Mouse (Mus musculus): ENCODE data around the gene BC107364. TPM values are rescaled to one million over a fixed set of nuclear protein-coding genes. Genes with fewer than 3 reads are reported as not detected.
A peak's percentile ranks its signal among the peaks of the same experiment; 100 is the strongest.
"Not testable (repeated sequence)": the region's sequence is repeated elsewhere in the genome, so short reads cannot be mapped to it uniquely, and the experiment has no call there.

BC107364 gene
- polyA plus RNA-seq, 2 experiments = not detected

DNA sequence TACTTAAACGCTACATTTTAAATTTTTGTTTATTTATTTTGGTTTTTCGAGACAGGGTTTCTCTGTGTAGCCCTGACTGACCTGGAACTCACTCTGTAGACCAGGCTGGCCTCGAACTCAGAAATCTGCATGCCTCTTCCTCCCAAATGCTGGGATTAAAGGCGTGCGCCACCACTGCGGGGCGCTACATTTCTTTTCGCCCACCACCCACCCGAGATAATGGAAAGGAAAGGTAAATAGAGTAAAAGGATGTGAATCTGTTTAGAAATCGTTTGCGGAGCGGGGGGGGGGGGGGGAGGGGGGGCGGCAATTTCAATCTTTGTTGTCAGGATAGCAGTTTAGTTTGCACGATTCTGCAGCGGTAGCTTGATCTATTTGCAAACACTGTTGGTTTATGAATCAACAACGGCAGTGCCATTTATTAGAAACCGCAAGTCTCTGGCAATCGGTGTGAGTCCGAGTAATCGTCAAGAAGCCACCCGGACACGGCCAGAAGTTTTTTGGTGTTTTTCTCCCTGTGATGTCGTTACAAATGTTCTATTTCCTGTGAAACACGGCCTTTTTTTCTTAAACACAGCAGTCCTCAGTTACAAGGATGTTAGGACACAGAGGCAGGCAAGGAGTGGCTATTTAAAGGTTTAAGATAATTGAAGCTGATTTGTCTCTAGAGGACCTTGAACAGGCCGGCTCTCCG lies 35.6 kb upstream of the BC107364 start:
- TF ChIP-seq POLR2A (IDR thresholded peaks at IDR 0.05; ENCODE audit: borderline replicate concordance, extremely low read depth, insufficient read depth, insufficient read length) = no peak
- Histone ChIP-seq H3K27me3 (ENCODE audit: control insufficient read depth, insufficient read depth, low read length) (no peaks in the 10 kb centered on the region), H3K27ac (replicated peaks; ENCODE audit: low read depth, low read length) (peak overlapping the region; percentile 78), H3K36me3 (ENCODE audit: control insufficient read depth, insufficient read depth, low read length) (no peaks in the 10 kb centered on the region), H3K4me3 (replicated peaks; ENCODE audit: low read length) (peak overlapping the region; percentile 35), H3K4me2 (replicated peaks; ENCODE audit: low read depth, low read length, severe bottlenecking) (peak overlapping the region; percentile 69), H3K9me3 (ENCODE audit: control insufficient read depth, low read length) (no peaks in the 10 kb centered on the region), H3K9ac (ENCODE audit: low read depth, low read length, severe bottlenecking) (no peak overlapping the region), H3K4me1 (ENCODE audit: control insufficient read depth, insufficient read depth, low read length) (0 out of 2 replicates have a peak, but pooled peaks cover 2% of the 10 kb centered on the region)
- no peak for DNase-seq (ENCODE audit: low spot score)
- no peak for ATAC-seq (ENCODE audit: low FRiP score, low read depth)
- WGBS = 5% methylated on average over 25 of the region's 26 CpGs

DNA sequence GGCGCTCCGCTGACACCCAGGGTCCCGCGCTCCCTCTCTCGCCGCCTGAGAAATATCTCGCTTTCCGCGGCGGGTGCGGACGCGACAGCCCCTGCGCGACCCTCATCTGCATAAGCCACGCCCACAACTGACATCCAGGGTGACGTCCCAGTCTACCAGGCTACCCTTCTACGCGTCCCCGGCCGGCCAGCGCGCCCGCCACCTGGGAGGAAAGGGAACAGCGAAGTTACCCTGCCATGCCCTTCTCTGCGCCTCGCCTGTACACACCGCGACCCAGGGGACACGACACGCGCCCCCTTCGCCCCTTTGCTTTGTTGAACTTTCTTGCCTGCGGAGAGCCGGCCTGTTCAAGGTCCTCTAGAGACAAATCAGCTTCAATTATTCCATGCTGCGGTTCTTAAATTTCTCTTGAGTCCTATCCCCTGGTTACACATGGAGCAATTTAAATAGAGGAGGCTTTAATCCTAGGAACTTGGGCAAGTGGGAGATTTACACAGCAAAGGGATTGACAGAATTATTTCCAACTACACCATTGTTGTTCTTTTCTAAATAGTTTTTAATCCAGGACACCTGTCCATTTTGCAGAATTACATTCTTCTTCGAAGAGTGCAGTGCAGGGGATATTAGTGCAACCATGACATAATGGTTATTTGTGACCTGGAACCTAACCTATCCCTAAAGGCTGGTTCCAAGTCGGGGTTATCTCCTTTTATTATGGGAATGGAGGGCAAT lies 34.9 kb upstream of the BC107364 start:
- DNase-seq (ENCODE audit: low spot score); H3K9me3 ChIP-seq (ENCODE audit: control insufficient read depth, low read length); H3K27ac ChIP-seq (replicated peaks; ENCODE audit: low read depth, low read length); H3K27me3 ChIP-seq (ENCODE audit: control insufficient read depth, insufficient read depth, low read length); H3K4me1 ChIP-seq (ENCODE audit: control insufficient read depth, insufficient read depth, low read length); H3K9ac ChIP-seq (ENCODE audit: low read depth, low read length, severe bottlenecking); H3K36me3 ChIP-seq (ENCODE audit: control insufficient read depth, insufficient read depth, low read length): not testable (repeated sequence)
- 15% methylated on average over 5 of the region's 38 CpGs for WGBS
- H3K4me3 ChIP-seq (replicated peaks; ENCODE audit: low read length) = peak overlapping the region; percentile 35
- peak; percentile 75 for ATAC-seq (ENCODE audit: low FRiP score, low read depth)
- peak overlapping the region; percentile 69 for H3K4me2 ChIP-seq (replicated peaks; ENCODE audit: low read depth, low read length, severe bottlenecking)

DNA sequence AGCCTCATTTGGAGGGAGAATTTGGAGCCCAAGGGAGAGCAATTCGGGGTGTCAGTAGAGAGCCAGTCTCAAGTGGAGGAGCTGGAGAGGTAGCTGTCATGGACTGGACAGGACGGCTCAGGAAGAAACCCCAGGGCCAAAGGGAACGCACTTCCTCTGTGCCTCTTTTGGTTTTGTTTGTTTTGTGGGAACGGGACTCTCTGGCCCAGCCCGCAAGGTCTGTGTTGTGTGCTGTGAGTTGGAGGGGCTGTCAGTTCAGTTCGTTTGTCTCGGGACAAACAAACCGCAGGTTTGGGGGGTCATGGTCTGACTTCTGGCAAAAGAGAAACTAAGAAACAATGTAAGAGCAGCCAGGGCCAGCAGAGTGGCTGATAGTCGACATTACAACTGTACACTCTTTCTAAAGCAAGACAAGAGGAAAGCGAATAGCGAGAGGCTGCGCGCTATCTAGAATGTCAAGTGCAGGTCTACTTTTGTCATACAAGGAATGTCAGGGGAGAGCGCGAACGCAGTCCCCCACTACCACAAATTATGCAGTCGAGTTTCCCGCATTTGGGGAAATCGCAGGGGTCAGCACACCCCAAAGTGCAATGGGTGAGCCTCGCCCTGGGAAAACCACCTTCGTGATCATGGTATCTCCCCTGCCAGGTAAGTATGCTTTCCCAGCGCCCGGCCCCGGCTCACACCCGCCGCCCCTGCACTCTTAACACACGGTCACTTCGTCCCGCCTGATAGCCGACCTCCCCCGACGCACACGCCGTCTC lies 34.1 kb upstream of the BC107364 start:
- peak; percentile 59 for ATAC-seq (ENCODE audit: low FRiP score, low read depth)
- H3K4me2 ChIP-seq (replicated peaks; ENCODE audit: low read depth, low read length, severe bottlenecking); H3K9ac ChIP-seq (ENCODE audit: low read depth, low read length, severe bottlenecking); H3K4me1 ChIP-seq (ENCODE audit: control insufficient read depth, insufficient read depth, low read length); H3K4me3 ChIP-seq (replicated peaks; ENCODE audit: low read length); DNase-seq (ENCODE audit: low spot score); H3K27ac ChIP-seq (replicated peaks; ENCODE audit: low read depth, low read length); H3K27me3 ChIP-seq (ENCODE audit: control insufficient read depth, insufficient read depth, low read length); H3K36me3 ChIP-seq (ENCODE audit: control insufficient read depth, insufficient read depth, low read length); H3K9me3 ChIP-seq (ENCODE audit: control insufficient read depth, low read length): not testable (repeated sequence)
- 0% methylated on average over 4 of the region's 34 CpGs for WGBS

DNA sequence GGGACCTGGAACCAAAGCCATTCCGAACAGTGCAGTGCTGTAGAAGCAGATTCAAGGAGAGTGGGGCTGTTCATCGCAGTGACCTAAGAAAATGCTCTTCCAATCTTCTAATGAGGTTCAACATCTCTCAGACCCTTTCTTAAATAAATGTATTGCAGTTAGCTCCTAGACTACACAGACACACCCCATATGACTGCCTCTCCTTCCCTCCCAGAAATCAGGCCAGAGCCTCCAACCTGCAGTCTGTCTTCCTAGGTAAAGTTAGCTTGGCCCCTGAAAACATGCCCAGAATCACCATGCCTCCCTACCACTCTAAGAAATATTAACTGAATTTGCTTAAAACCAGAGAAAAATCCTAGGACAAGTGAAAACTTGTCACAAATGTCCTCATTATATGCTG lies 33.3 kb upstream of the BC107364 start:
- Histone ChIP-seq H3K27ac (replicated peaks; ENCODE audit: low read depth, low read length) (no peak overlapping the region), H3K9me3 (ENCODE audit: control insufficient read depth, low read length) (no peaks in the 10 kb centered on the region), H3K9ac (ENCODE audit: low read depth, low read length, severe bottlenecking) (no peak overlapping the region), H3K4me1 (ENCODE audit: control insufficient read depth, insufficient read depth, low read length) (0 out of 2 replicates have a peak, but pooled peaks cover 2% of the 10 kb centered on the region), H3K4me3 (replicated peaks; ENCODE audit: low read length) (no peak overlapping the region), H3K27me3 (ENCODE audit: control insufficient read depth, insufficient read depth, low read length) (no peaks in the 10 kb centered on the region), H3K36me3 (ENCODE audit: control insufficient read depth, insufficient read depth, low read length) (no peaks in the 10 kb centered on the region), H3K4me2 (replicated peaks; ENCODE audit: low read depth, low read length, severe bottlenecking) (no peak overlapping the region)
- TF ChIP-seq POLR2A (IDR thresholded peaks at IDR 0.05; ENCODE audit: borderline replicate concordance, extremely low read depth, insufficient read depth, insufficient read length) = no peak
- no peak for DNase-seq (ENCODE audit: low spot score)
- ATAC-seq (ENCODE audit: low FRiP score, low read depth) = no peak
- 79% methylated on average over 2 of the region's 2 CpGs for WGBS

DNA sequence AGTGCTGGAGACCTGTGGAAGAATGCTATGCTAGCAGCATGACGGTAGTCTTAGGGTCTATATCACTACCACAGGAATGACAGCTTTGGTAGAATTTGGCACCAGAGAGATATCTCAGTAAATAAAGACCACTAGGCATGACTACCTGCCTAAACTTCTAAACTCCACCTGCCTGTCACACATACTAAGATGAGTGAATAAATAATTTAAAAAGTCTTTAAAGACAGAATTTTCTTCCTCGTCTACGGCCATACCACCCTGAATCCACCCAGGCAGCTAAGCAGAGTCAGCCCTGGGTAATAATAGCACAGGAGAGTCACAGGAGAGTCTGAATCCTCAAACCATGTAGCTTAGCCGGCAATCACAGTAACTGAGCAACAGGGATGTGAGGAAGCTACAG lies 32.8 kb upstream of the BC107364 start:
- 68% methylated on average over 4 of the region's 4 CpGs for WGBS
- no peaks in the 10 kb centered on the region for H3K27me3 ChIP-seq (ENCODE audit: control insufficient read depth, insufficient read depth, low read length)
- ATAC-seq (ENCODE audit: low FRiP score, low read depth) (no peak), DNase-seq (ENCODE audit: low spot score) (no peak)
- H3K4me1 ChIP-seq (ENCODE audit: control insufficient read depth, insufficient read depth, low read length) = 0 out of 2 replicates have a peak, but pooled peaks cover 2% of the 10 kb centered on the region
- TF ChIP-seq POLR2A (IDR thresholded peaks at IDR 0.05; ENCODE audit: borderline replicate concordance, extremely low read depth, insufficient read depth, insufficient read length) = no peak
- H3K9me3 ChIP-seq (ENCODE audit: control insufficient read depth, low read length) = no peaks in the 10 kb centered on the region
- H3K4me2 ChIP-seq (replicated peaks; ENCODE audit: low read depth, low read length, severe bottlenecking) = no peak overlapping the region
- H3K36me3 ChIP-seq (ENCODE audit: control insufficient read depth, insufficient read depth, low read length) = no peaks in the 10 kb centered on the region
- no peak overlapping the region for H3K27ac ChIP-seq (replicated peaks; ENCODE audit: low read depth, low read length)
- H3K9ac ChIP-seq (ENCODE audit: low read depth, low read length, severe bottlenecking) = no peak overlapping the region
- H3K4me3 ChIP-seq (replicated peaks; ENCODE audit: low read length) = no peak overlapping the region
